Mouse (Mus musculus) common myeloid progenitor, adult 5-6 weeks (primary cell): ENCODE measurements around the gene Dynlt3. TPM values are rescaled to one million over a fixed set of nuclear protein-coding genes. Genes with fewer than 3 reads are reported as not detected.
A peak's percentile ranks its signal among the peaks of the same experiment; 100 is the strongest.
"Not testable (repeated sequence)": the region's sequence is repeated elsewhere in the genome, so short reads cannot be mapped to it uniquely, and the experiment has no call there.

Source experiments
- ATAC-seq: replicated peaks from 2 replicates; pipeline ENCODE4 v1.8.0; 2016; ENCODE audit warnings: low read depth, mild to moderate bottlenecking, moderate TSS enrichment, inconsistent platforms; ENCODE audit not compliant: poor library complexity, severe bottlenecking
- total RNA-seq: library from RNA; stranded (forward); fragments of 200-1000, 187-1606 nt; gene quantifications from 2 replicates; pipeline ENCODE4 v1.2.3, GENCODE M21; 2017

Gene Dynlt3
- 89.4 and 90.8 TPM in 2 replicates for total RNA-seq

DNA sequence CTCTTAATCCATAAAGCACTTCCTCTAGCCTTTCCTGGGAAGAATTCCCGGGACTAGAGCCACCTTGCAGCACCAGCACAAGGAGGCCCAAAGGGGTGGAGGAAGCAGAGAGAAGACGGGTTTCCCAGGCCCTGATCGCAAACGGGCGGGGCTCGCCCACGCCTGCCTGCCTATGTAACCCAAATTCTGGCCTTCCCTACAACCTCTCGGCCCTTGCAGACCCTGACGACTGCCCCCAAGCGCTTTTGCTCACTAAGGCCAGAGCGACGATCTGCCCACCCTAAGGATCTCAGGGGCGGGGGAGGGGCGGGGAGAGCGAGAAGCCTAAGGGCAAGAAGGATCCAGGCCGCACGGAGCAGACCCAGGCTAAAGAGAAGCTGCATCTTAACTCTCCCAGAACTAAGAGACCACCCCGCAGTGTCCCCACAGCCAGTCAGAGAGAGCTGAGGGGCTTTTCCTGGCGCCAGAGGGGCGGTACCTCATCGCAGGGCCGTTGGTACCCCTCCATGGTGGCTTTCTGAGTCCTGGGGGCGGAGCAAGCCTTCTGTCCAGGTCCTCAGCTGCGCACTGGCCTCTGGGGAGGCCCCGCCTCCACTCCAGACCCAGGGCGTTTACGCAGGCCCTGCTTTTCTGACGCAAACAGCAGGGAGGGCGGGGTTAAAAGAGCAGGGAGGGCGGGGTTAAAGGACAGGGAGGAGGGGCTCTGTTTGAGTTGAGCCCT lies at the start of gene Dynlt3:
Dynlt3 (minus strand) TSS at position 613 of the 721 bp plus-strand sequence.
- ATAC-seq: peak; percentile 99

DNA sequence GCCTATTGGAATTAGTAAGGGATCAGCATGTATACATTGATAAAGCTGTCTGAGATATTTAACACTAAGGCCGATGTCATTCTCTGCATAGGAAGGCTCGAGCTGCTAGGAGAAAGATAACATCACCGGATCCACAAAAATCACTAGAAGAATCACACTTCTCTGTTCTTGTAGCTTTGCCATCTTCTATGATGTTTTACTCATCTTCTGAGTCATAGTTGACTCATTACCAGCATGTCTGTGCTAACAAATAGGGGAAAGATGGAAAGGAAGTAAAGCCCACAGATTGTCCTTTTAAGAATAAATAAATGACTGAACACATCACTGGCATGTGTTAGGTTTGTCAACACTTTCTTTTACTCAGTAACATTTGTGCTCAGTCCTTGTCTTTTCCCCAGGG lies 37.0 kb upstream of the Dynlt3 start:
- no peak for ATAC-seq

- no peak for ATAC-seq
Measured at GRCm38 (mm10) chrX:9695997-9696396, 33.2 kb upstream of the Dynlt3 start.

DNA sequence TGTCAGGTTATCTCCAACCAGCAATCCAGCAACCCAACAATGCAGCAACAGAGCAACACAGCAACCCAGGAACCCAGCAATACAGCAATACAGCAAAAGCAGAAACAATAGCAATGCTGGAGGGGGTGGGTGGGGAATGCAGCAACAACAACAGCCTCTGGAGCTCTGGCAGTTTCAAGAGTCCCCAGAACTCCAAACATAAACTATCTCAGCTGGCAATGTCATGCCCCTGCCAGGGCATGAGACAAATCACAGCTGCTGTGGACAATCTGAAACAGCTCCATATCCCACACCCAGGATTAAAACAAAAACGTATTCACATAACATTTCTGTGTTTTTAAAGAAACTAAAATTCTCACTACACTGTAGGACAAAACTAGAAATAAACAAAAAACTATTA lies 9.2 kb upstream of the Dynlt3 start:
- ATAC-seq: no peak

DNA sequence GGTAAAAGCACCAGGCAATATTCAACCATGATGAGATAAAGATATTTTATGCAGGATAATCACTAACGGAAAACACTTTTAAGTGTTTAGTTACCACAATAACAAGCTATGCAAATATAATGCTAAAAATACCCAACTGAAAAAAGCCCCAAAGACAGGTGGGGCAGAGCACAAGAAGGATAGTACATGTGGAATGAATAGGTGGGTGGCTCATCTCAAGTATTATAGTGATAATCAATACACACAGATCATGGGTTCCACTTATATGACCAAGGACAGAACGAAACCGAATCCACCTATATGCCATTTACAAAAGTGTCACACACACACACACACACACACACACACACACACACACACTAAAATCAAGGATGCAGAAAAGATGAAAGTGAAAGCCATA lies 8.6 kb upstream of the Dynlt3 start:
- ATAC-seq: no peak

DNA sequence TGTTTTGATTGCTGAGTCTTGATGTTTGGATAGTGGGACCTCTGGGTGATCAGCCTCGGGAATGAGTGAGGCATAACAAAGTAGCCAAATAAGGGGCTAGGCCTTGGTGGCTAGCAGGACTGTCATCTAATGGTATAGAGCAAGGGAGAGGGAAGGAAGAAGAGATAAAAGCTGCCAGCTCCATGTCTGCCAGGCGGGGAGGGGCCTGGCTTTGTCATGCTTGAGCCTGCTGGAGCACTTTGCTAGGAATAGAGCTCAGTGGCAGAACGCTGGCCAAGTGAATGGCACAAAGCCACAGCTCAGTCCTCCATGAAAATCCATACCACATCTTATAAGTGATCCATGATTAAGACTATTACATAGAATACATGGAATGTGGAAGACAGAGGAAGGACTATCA lies 10.0 kb downstream of the Dynlt3 start:
- no peak for ATAC-seq

DNA sequence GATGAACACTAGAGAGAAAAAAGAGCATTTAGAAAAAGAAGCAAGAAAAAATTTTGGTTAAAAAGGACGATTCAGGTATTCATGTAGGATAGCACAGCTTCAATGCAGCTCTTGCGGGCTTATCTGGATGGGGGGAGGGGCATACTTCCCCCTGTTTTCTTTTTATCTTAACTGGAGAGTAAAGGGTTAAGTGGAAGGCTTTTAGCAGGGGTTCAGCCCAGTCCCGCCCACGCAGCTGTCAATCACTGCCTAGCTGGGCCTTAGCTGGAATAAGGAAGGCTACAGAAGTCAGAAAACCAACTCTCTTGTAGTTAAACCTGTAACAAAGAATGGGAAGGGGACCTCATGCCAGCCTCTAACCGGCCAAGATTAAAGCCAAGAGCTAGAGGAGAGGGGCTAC lies 22.2 kb downstream of the Dynlt3 start:
- ATAC-seq: not testable (repeated sequence)

GRCm38 (mm10) chrX:9640126-9640525 lies 22.7 kb downstream of the Dynlt3 start:
- ATAC-seq: 0 out of 2 replicates have a peak, but pooled peaks have one; percentile 42

Other genes starting within 250 kb of the Dynlt3 start
- gene Cybb, start 175.2 kb downstream of the Dynlt3 start, total RNA-seq: 9.0 and 11.8 TPM in 2 replicates
- not detected in 2 replicates for gene H2al1o, start 90.6 kb downstream of the Dynlt3 start, total RNA-seq
- gene Hypm, start 183.9 kb upstream of the Dynlt3 start, total RNA-seq: not detected in 2 replicates
- not detected in 2 replicates for gene H2al3, start 186.7 kb upstream of the Dynlt3 start, total RNA-seq
- not detected in 2 replicates for gene Sytl5, start 222.6 kb upstream of the Dynlt3 start, total RNA-seq